Mouse (Mus musculus) bone marrow macrophage, adult 2 months (primary cell): ENCODE measurements at regions not wholly inside any gene's neighbourhood (a gene's known extent, or its start where the extent isn't known, plus 50 kb on each side); places are given as distances from the start of the nearest gene placed in this dataset.

ENCODE experiments used
- CTCF ChIP-seq: IDR thresholded peaks from 2 replicates; pipeline ENCODE4 v1.5.1; 2012; ENCODE audit warnings: low read depth, mild to moderate bottlenecking, low read length, moderate library complexity
- POLR2A ChIP-seq: IDR thresholded peaks from 2 replicates; pipeline ENCODE4 v1.6.1; 2012; ENCODE audit warnings: mild to moderate bottlenecking, low read depth, low read length, borderline replicate concordance

DNA sequence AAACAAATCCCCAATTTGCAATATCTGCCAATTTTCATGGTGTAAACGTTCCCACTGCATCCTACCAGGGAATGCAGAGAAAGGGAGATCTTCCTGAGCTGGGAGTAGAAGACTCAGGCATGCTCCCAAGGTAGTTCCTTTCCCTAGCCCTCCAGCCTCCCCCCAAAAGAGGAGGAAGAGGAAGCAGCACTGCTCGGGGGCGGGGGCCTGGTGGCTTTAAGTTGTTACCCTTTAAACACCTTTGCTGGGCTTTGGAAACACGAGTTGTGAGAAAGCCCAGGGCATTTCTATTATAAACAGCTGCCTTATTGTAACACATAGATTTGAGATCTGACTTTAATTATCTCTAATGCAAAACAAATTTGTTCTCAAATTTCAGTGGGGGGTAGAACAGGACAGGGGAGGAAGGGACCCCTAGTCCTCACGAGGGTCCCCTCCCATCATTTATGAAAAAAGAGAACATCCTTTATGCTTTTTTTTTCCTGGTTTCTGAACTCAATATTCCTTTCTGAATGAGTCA lies 87.4 kb upstream of the Gdnf start:
- TF ChIP-seq CTCF, result no peak
- TF ChIP-seq POLR2A, result no peak
